Mouse (Mus musculus) brown adipose tissue, adult 24 weeks (tissue): ENCODE measurements around the gene Ift27. TPM values are rescaled to one million over a fixed set of nuclear protein-coding genes. Genes with fewer than 3 reads are reported as not detected.

Source experiments
- polyA plus RNA-seq: library from polyadenylated mRNA; stranded (reverse); fragments of >200 nt; gene quantifications from 2 replicates; pipeline ENCODE4 v1.2.4, GENCODE M21; 2012; ENCODE audit not compliant: missing spikeins, insufficient read depth, insufficient read length

The Ift27 gene
- polyA plus RNA-seq, 1 experiment = 16.5 TPM

Other genes with a start within 250 kb of the Ift27 start
- gene Txn2, start 245.1 kb downstream of the Ift27 start, polyA plus RNA-seq = 696 and 736 TPM in 2 replicates
- 0.67 and 0.79 TPM in 2 replicates for gene Foxred2, start 217.4 kb downstream of the Ift27 start, polyA plus RNA-seq
- gene Eif3d, start 203.3 kb downstream of the Ift27 start, polyA plus RNA-seq = 57.6 and 63.5 TPM in 2 replicates
- not detected in 2 replicates for gene Cacng2, start 54.1 kb downstream of the Ift27 start, polyA plus RNA-seq
- 171 and 312 TPM in 2 replicates for gene Pvalb, start 32.3 kb upstream of the Ift27 start, polyA plus RNA-seq
- 3.3 and 3.5 TPM in 2 replicates for gene Ncf4, start 70.7 kb upstream of the Ift27 start, polyA plus RNA-seq
- gene Csf2rb2, start 131.6 kb upstream of the Ift27 start, polyA plus RNA-seq = 0.67 and 2.0 TPM in 2 replicates
- gene Csf2rb, start 151.6 kb upstream of the Ift27 start, polyA plus RNA-seq = 3.1 and 4.1 TPM in 2 replicates
- not detected in 2 replicates for gene Tex33, start 221.8 kb upstream of the Ift27 start, polyA plus RNA-seq
- gene Tst, start 231.8 kb upstream of the Ift27 start, polyA plus RNA-seq = 37.0 and 39.4 TPM in 2 replicates
- 22.1 and 26.4 TPM in 2 replicates for gene Mpst, start 232.3 kb upstream of the Ift27 start, polyA plus RNA-seq